Mouse (Mus musculus): Measurements from ENCODE around the gene Mycbpap.

GRCm38 (mm10) chr11:94461856-94462255, 59.7 kb downstream of the Mycbpap start:
- TF ChIP-seq CTCF (IDR thresholded peaks at IDR 0.05; ENCODE audit: low read depth, low read length) = no peak
- no peak for TF ChIP-seq POLR2A (IDR thresholded peaks at IDR 0.05; ENCODE audit: extremely low read depth, insufficient read depth, low read length)

All from liver, adult 2 months (tissue).